Mouse (Mus musculus): Measurements from ENCODE around the gene Snrpd2.

Snrpd2 gene

GRCm38 (mm10) chr7:19178035-19178434 lies 28.5 kb downstream of the Snrpd2 start:
- DNase-seq (ENCODE audit: extremely low read depth, low read depth): no peak

DNA sequence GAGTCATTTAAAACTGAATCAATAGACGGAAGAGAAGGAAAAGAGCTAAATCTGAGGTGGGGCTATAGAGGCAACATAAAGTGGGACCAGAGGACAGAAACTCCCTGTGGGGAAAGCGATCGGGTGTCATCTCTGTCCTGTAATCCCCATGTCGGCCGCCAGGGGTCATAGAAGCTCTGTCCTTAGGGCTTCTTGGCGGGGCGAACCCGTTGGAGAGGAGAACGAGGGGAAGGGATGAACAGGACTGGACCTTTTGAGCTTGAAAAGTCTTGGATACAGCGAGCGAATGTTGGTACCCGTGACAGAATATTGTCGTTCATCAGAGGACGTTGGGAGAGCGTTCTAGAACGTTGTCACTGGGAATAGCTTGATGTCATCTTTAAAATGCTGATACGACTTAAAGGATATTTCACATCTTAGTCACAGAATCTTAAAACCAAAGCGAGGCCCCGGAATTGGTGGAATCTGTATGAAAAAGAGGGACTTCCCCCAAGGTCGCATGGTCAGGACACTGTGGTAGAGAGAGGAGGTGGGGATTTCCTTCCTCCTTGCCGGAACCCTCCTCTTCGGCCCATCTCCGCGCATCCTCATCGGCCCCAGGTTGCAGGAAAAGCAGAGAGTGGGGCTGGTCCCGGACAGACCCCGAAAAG lies 29.0 kb downstream of the Snrpd2 start:
- DNase-seq (ENCODE audit: extremely low read depth, low read depth): peak; percentile 63

DNA sequence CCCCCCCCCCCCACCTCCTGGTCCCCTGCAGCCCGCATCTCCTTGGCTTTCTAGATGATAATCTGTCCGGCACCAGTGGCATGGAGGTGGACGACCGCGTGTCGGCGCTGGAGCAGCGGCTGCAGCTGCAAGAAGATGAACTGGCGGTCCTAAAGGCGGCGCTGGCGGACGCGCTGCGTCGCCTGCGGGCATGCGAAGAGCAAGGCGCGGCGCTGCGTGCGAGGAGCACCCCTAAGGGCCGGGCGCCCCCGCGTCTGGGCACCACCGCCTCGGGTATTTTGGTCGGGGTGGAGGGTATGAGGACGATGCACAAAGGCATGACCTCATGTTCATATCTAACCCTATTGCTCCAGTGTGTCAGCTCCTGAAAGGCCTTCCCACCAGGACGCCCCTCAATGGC lies 29.7 kb downstream of the Snrpd2 start:
- DNase-seq (ENCODE audit: extremely low read depth, low read depth): no peak

GRCm38 (mm10) chr7:19179936-19180335 lies 30.4 kb downstream of the Snrpd2 start:
- DNase-seq (ENCODE audit: extremely low read depth, low read depth): no peak

GRCm38 (mm10) chr7:19180862-19181429 lies 31.4 kb downstream of the Snrpd2 start:
- DNase-seq (ENCODE audit: extremely low read depth, low read depth): peak; percentile 75

- DNase-seq (ENCODE audit: extremely low read depth, low read depth): no peak
These were observed 34.7 kb downstream of the Snrpd2 start for GRCm38 (mm10) chr7:19184250-19184649.

- no peak for DNase-seq (ENCODE audit: extremely low read depth, low read depth)
These were observed 35.2 kb downstream of the Snrpd2 start for GRCm38 (mm10) chr7:19184758-19185157.

- no peak for DNase-seq (ENCODE audit: extremely low read depth, low read depth)
These were observed 45.2 kb downstream of the Snrpd2 start for GRCm38 (mm10) chr7:19194676-19195075.

DNA sequence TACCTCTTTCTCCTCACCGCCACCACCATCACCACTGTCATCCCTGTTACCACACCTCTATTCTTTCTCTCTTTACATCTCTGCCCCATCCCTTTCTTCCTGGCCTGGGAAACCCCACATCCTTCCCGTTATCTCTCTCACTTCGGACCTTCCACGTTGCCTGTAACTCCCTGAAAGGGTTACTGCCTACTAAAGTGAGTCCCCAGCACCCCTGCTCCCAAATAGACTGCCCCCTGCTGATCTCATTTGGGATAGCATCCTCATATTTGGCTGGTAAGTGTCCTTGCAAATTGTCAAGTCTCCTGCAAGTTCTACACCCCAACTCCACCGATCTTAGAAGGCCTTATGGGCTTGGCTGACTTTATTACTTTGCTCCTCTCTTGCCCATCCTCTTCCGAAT lies 47.2 kb downstream of the Snrpd2 start:
- DNase-seq (ENCODE audit: extremely low read depth, low read depth): no peak

DNA sequence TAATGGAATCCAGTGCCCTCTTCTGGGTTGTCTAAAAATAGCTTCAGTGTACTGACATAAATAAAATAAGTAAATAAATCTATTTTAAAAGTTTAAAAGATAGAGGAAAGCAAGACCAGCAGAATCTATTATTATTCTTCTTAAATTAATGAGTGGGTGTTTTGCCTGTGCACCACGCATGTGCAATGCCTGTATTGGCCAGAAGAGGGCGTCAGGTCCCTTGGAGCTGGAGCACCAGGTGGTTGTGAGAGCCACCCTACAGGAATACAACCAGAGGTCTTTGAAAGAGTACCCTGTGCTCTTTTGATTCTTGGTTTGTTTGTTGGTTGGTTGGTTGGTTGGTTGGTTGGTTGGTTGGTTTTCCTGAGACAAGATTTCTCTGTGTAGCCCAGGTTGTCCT lies 48.5 kb downstream of the Snrpd2 start:
- no peak for DNase-seq (ENCODE audit: extremely low read depth, low read depth)

GRCm38 (mm10) chr7:19201660-19202059 lies 52.1 kb downstream of the Snrpd2 start:
- no peak for DNase-seq (ENCODE audit: extremely low read depth, low read depth)

- DNase-seq (ENCODE audit: extremely low read depth, low read depth): no peak
These were observed 52.7 kb downstream of the Snrpd2 start for GRCm38 (mm10) chr7:19202065-19202850.
